Mouse (Mus musculus) neural tube, embryonic 10.5 days (tissue): ENCODE measurements around the gene Rdh16f2.
"Not testable (repeated sequence)": the region's sequence is repeated elsewhere in the genome, so short reads cannot be mapped to it uniquely, and the experiment has no call there.

Experiments used
- DNase-seq: peaks from one replicate; pipeline ENCODE4 v3.0.0-alpha.2; 2017; ENCODE audit warnings: low spot score; ENCODE audit errors: extremely low spot score

Gene Rdh16f2

DNA sequence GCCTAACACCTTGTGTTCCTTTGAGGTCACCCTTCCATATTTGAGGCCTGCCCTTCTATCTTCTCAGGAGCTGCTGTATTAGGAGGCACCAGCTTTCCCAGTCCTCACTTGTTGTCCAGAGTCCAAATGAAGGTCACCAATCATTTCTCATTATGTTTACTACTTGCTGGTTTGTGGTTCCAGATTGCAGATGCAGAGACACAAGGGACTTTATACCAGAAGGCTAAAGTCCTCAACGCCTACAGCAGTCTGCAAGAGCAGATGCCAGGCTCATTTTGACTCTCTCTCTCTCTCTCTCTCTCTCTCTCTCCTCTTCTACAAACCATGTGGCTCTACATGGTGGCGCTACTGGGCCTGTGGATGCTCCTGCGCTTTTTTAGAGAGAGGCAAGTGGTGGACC lies at the start of gene Rdh16f2:
Rdh16f2 (plus strand) TSS at position 243 of the 400 bp plus-strand sequence.
- no peak for DNase-seq

- not testable (repeated sequence) for DNase-seq
Observed at GRCm38 (mm10) chr10:127817268-127817910, 48.9 kb upstream of the Rdh16f2 start.

DNA sequence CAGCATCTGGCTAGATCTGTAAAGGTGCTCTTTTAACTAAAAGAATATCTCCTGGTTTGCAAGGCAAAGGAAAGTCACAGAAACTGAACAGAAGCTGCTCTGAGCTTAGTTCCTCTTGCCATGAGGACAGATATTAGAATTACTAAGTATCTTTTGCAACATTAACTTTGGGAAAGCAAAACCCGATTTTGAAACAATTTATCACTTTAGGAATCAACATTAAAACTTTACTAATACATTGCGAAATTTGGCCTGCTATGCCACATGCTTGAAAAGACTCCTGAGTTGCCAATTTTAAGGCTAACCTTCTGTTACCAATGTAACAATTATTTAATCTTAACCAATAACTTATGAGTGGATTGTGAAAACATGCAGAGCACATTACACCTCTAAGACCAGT lies 44.5 kb upstream of the Rdh16f2 start:
- not testable (repeated sequence) for DNase-seq

DNA sequence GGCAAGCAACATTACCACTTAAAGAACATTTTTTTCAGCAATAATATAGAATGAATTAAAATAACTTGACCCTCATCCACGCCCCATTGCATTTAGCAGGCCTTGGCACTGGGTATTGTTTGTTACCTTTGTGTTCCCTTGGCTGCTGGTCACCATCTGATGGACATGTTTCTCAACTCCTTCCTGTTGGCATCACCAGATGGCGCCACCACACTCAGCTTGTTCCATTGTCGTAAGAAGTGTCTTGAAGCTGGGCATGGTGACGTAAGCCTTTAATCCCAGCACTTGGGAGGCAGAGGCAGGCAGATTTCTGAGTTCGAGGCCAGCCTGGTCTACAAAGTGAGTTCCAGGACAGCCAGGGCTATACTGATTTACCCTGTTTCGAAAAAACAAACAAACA lies 40.9 kb upstream of the Rdh16f2 start:
- DNase-seq: no peak

DNA sequence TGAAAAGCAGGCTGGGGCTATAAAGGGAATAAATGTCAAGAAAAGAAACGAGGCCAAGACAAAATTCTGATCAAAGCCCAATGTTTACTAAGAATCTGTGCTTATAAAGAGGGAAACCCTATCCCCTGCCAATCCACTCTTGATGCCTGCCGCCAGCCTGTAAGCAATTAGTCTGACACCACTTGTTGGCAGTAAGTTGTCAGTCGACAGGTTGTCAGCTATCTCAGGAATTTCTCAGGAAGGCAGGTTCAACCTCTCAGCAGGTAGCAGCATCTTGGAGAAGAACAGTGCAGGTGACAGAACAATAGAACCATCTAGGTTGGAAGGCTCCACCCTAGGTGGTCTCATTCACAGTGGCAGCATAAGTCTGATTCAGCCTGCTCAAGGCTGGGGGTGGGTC lies 37.2 kb upstream of the Rdh16f2 start:
- DNase-seq: no peak

- DNase-seq: not testable (repeated sequence)
Observed at GRCm38 (mm10) chr10:127834186-127834585, 32.1 kb upstream of the Rdh16f2 start.

GRCm38 (mm10) chr10:127835292-127835691 lies 31.0 kb upstream of the Rdh16f2 start:
- no peak for DNase-seq

- not testable (repeated sequence) for DNase-seq
Observed at GRCm38 (mm10) chr10:127837793-127838192, 28.5 kb upstream of the Rdh16f2 start.

- DNase-seq: no peak
Observed at GRCm38 (mm10) chr10:127838539-127838938, 27.7 kb upstream of the Rdh16f2 start.

GRCm38 (mm10) chr10:127840776-127841175 lies 25.5 kb upstream of the Rdh16f2 start:
- DNase-seq: no peak

GRCm38 (mm10) chr10:127845945-127846344 lies 20.3 kb upstream of the Rdh16f2 start:
- not testable (repeated sequence) for DNase-seq

DNA sequence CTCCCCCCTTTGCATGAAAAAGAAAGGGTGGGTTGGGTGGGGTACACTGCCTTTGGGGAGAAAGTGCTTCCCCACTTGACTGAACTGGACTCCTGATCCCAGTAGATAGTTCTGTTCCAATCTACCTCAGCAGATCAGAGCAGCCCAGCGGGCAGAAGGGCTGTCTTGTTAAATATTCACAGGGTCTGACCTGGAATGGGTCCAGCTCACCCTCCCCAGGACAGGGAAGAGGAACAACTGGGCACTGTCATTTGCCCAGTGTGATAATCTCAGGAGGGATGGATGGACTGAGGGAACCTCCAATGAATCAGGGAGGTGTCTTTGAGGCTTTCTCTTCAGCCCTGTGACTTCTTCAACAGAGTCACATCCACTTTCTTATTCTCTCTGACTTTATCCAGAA lies 18.2 kb upstream of the Rdh16f2 start:
- no peak for DNase-seq

DNA sequence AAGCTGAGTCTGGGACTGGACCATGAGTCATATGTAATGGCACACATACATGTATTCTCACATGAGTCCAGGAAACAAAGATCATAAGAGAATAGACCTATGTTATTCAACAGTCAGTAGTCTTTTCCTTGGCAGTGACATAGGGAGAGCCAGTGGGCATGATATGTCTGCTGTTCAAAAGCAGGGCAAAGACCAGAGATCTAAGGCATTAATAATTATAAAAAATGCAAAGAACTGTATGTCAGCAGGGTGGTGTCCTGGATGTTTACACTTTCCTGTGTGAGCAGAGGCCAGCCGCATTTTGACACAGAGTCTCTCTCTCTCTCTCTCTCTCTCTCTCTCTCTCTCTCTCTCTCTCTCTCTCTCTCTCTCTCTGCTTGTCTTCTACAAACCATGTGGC lies 16.6 kb upstream of the Rdh16f2 start, which contains the start of gene Rdh19:
Rdh19 (plus strand) TSS at position 301 of the 400 bp plus-strand sequence.
- no peak for DNase-seq

GRCm38 (mm10) chr10:127856376-127856775 lies 9.9 kb upstream of the Rdh16f2 start:
- DNase-seq: no peak

GRCm38 (mm10) chr10:127864931-127865330 lies 1.3 kb upstream of the Rdh16f2 start:
- DNase-seq: no peak

GRCm38 (mm10) chr10:127872484-127872883 lies 6.2 kb downstream of the Rdh16f2 start:
- no peak for DNase-seq

- DNase-seq: no peak
Observed at GRCm38 (mm10) chr10:127877681-127878080, 11.4 kb downstream of the Rdh16f2 start.

DNA sequence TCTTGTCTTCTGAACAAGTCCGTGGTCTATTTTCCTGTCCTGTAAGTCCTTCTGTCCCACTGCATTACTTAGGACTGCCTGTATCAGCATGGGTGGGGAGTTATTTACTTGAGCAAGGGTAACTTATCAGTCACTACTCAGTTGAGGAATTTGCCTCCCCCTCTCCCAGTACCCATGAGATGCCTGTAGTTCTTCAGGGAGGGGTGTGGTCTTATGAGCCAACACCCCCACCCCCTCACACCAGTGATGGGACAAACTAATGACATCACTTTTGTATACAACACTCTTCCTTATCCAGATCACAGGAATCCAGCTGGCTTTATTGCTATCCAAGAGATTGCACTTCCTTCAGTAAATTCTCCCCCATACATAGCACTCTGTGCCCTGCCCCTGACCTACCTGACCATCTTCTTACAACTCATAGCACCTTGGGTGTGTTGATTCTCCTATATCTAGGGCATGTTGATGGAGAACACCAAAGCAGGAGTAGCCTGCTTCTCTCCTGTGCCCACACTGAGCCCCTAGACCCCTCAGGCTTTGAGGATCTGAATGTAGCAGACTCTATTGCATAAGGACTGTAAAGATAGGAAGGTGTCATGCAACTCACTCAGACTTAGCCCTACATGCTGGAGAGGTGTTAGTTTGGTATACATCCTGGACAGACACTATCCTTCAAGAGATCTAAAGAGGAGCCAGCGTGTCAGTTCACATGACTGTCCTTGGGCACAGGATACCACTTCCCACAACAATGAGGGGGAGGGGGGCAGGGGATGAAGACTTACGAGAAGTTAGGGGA lies 12.2 kb downstream of the Rdh16f2 start:
- no peak for DNase-seq

GRCm38 (mm10) chr10:127879155-127879688 lies 12.9 kb downstream of the Rdh16f2 start:
- no peak for DNase-seq

DNA sequence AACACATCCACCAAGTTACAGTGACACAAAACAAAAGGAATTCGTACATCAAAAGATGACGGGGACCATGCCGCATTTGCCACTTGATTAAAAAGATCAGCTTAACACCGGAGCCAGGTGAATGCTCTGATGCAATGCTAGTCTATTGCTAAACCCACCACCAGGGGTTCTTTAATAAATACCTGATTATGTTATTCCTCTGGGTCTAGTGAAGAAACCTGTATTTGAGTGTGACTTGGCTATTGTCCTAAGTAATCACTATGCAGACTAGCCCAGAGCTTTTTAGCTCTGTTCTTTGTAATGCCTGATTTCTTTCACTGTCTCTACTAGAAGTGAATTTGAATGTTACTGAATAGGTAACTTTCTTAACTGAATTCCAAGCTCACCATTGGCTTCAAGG lies 14.8 kb downstream of the Rdh16f2 start:
- no peak for DNase-seq

GRCm38 (mm10) chr10:127886551-127886950 lies 20.3 kb downstream of the Rdh16f2 start:
- DNase-seq: no peak

- DNase-seq: no peak
Observed at GRCm38 (mm10) chr10:127886971-127887370, 20.7 kb downstream of the Rdh16f2 start.
